Mouse (Mus musculus): ENCODE measurements around the gene Gm3187. TPM values are rescaled to one million over a fixed set of nuclear protein-coding genes. Genes with fewer than 3 reads are reported as not detected.
"Not testable (repeated sequence)": the region's sequence is repeated elsewhere in the genome, so short reads cannot be mapped to it uniquely, and the experiment has no call there.

Gm3187 gene
- not detected in 2 replicates for polyA plus RNA-seq (2016; fragmentation: Nextera tagmentation; extraction: Ambion mirVana)

DNA sequence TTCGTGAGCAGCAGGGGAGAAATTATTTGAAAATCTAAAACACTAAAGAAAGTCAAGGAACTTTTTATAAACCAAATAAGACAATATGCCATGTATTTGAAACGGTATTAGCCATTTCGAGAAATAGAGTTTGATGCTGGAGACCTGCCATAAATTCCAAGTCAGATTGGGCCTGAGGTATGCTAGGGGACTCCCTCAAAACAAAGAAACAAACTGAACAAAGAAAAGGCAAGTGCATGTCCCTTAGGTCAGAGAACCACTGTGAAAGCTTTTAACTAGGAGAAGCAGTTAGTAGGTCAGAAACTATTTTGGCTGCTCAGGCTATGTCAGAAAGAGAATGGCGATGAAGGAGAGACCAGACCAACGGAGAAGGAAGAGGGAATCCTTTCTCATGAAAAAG is at the start of gene Gm3187:
Gm3187 (plus strand) TSS at position 301 of the 400 bp plus-strand sequence.
- DNase-seq (ENCODE audit: low spot score); H3K36me3 ChIP-seq; H3K27ac ChIP-seq; H3K9me3 ChIP-seq; H3K27me3 ChIP-seq (ENCODE audit: insufficient read depth, poor library complexity, severe bottlenecking); H3K4me3 ChIP-seq; H3K4me1 ChIP-seq: not testable (repeated sequence)
- 76% methylated on average over 4 of the region's 5 CpGs for WGBS

- DNase-seq (ENCODE audit: low spot score); H3K4me3 ChIP-seq; H3K27ac ChIP-seq; H3K27me3 ChIP-seq (ENCODE audit: insufficient read depth, poor library complexity, severe bottlenecking); H3K36me3 ChIP-seq; H3K4me1 ChIP-seq; H3K9me3 ChIP-seq: not testable (repeated sequence)
- WGBS: no CpG with 5 or more reads among the region's 3 CpGs
Observed at GRCm38 (mm10) chr14:5455367-5455766, 28.6 kb upstream of the Gm3187 start, which contains the start of gene Gm3194. Gene Gm3194, minus strand, starts transcription at chr14:5455467.

- WGBS: no CpG with 5 or more reads among the region's 19 CpGs
- H3K4me1 ChIP-seq; H3K9me3 ChIP-seq; H3K36me3 ChIP-seq; H3K27me3 ChIP-seq (ENCODE audit: insufficient read depth, poor library complexity, severe bottlenecking); H3K4me3 ChIP-seq; H3K27ac ChIP-seq; DNase-seq (ENCODE audit: low spot score): not testable (repeated sequence)
Observed at GRCm38 (mm10) chr14:5460469-5460868, 23.5 kb upstream of the Gm3187 start.

GRCm38 (mm10) chr14:5477730-5478129 is 6.3 kb upstream of the Gm3187 start, which contains the start of gene Gm8246:
Gene Gm8246, minus strand, starts transcription at chr14:5477830.
- H3K27ac ChIP-seq; H3K36me3 ChIP-seq; H3K4me3 ChIP-seq; H3K27me3 ChIP-seq (ENCODE audit: insufficient read depth, poor library complexity, severe bottlenecking); H3K4me1 ChIP-seq; H3K9me3 ChIP-seq; DNase-seq (ENCODE audit: low spot score): not testable (repeated sequence)
- WGBS: no CpG with 5 or more reads among the region's 3 CpGs

DNA sequence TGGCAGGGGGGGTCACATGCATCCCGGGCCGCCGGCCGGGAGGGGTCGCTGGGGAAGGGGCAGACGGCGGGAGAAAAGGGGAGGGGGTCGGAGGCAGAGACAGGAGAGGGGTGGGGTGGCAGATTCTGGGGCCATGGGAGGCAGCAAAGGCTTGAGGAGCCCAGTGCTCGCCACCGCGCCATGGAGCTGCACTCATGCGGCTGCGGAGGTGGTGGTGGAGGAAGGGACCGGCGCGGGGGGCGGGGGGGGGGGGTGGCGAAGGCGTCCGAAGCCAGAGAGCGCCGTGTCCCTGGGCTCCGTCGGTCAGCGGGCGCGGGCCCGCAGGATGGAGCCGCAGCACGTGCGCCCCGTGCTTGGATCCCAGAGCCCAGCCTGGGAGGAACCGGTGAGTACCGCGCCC is 17.4 kb downstream of the Gm3187 start, which contains the start of gene Gm3488:
Gm3488 (plus strand) TSS at position 301 of the 400 bp plus-strand sequence.
- no CpG with 5 or more reads among the region's 35 CpGs for WGBS
- not testable (repeated sequence) for DNase-seq (ENCODE audit: low spot score); H3K27me3 ChIP-seq (ENCODE audit: insufficient read depth, poor library complexity, severe bottlenecking); H3K4me3 ChIP-seq; H3K9me3 ChIP-seq; H3K4me1 ChIP-seq; H3K27ac ChIP-seq; H3K36me3 ChIP-seq

DNA sequence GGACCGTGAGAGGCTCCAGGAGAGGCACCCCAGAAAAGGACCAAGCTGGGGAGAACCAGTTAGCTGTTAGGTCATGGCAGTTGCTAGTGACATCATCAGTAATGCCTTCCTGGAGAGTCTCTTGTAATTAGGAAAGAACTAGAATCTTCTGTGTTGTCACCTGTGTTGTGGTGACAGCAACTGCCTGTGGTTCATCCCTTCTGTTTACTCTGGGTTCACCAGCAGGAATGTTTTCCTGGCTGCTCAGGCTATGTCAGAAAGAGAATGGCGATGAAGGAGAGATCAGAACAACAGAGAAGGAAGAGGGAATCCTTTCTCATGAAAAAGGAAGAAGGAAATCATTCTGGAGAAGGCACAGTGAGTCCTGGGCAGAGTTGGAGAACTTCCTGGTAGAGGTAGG is 54.2 kb downstream of the Gm3187 start, which contains the start of gene Gm3532:
Gm3532 (plus strand) TSS at position 301 of the 400 bp plus-strand sequence.
- not testable (repeated sequence) for DNase-seq (ENCODE audit: low spot score); H3K4me3 ChIP-seq; H3K27ac ChIP-seq; H3K27me3 ChIP-seq (ENCODE audit: insufficient read depth, poor library complexity, severe bottlenecking); H3K4me1 ChIP-seq; H3K36me3 ChIP-seq; H3K9me3 ChIP-seq
- WGBS: no CpG with 5 or more reads among the region's 2 CpGs

Other genes with a start within 250 kb of the Gm3187 start
- not detected in 2 replicates for gene Gm3526, start 223.6 kb upstream of the Gm3187 start, polyA plus RNA-seq (2016; fragmentation: Nextera tagmentation; extraction: Ambion mirVana)
- not detected in 2 replicates for gene Gm3542, start 149.3 kb upstream of the Gm3187 start, polyA plus RNA-seq (2016; fragmentation: Nextera tagmentation; extraction: Ambion mirVana)
- not detected in 2 replicates for gene Gm3500, start 95.2 kb upstream of the Gm3187 start, polyA plus RNA-seq (2016; fragmentation: Nextera tagmentation; extraction: Ambion mirVana)
- 0.36 and 0.39 TPM in 2 replicates for gene Gm3194, start 28.7 kb upstream of the Gm3187 start, polyA plus RNA-seq (2016; fragmentation: Nextera tagmentation; extraction: Ambion mirVana)
- gene Gm8246, start 6.4 kb upstream of the Gm3187 start, polyA plus RNA-seq (2016; fragmentation: Nextera tagmentation; extraction: Ambion mirVana): not detected in 2 replicates
- 1.9 and 2.0 TPM in 2 replicates for gene Gm3488, start 17.5 kb downstream of the Gm3187 start, polyA plus RNA-seq (2016; fragmentation: Nextera tagmentation; extraction: Ambion mirVana)
- not detected in 2 replicates for gene Gm3532, start 54.3 kb downstream of the Gm3187 start, polyA plus RNA-seq (2016; fragmentation: Nextera tagmentation; extraction: Ambion mirVana)
- gene Gm8265, start 148.8 kb downstream of the Gm3187 start, polyA plus RNA-seq (2016; fragmentation: Nextera tagmentation; extraction: Ambion mirVana): not detected in 2 replicates
- gene Gm9603, start 203.2 kb downstream of the Gm3187 start, polyA plus RNA-seq (2016; fragmentation: Nextera tagmentation; extraction: Ambion mirVana): not detected in 2 replicates

All from heart, embryonic 10.5 days (tissue).